Mouse (Mus musculus) left cerebral cortex, adult 2 months (tissue): ENCODE data around the gene Vwa7. TPM values are rescaled to one million over a fixed set of nuclear protein-coding genes. Genes with fewer than 3 reads are reported as not detected.

Experiments used
- DNase-seq, 2 experiments: peaks; one replicate each; pipeline ENCODE4 v3.0.0; 2021 to 2022; ENCODE audit warnings: low spot score in 2 of 2, mixed read lengths in 1 of 2; ENCODE audit errors: extremely low spot score in 1 of 2
- H3K27ac ChIP-seq: fragments of 200-600 bp; 2 replicates; pipeline ENCODE4 v1.8.1; 2022
- H3K4me3 ChIP-seq: fragments of 200-600 bp; 2 replicates; pipeline ENCODE4 v1.8.1; 2022
- CTCF ChIP-seq: fragments of 200-600 bp; IDR thresholded peaks from 2 replicates; pipeline ENCODE4 v1.8.1; 2022; ENCODE audit warnings: antibody characterized with exemption, mild to moderate bottlenecking, moderate library complexity
- intact Hi-C: fragments of 180-260 bp; cut with DNase I; formaldehyde crosslinking; loops from one replicate; pipeline ENCODE4 v1.15.1; 2025
- total RNA-seq, 2 experiments: library from RNA; stranded (reverse); gene quantifications; 2 replicates each; pipeline ENCODE4 v1.2.3; 2021

The Vwa7 gene
- total RNA-seq, 2 experiments from 2014 or later = 0.40 to 0.43 TPM

DNA sequence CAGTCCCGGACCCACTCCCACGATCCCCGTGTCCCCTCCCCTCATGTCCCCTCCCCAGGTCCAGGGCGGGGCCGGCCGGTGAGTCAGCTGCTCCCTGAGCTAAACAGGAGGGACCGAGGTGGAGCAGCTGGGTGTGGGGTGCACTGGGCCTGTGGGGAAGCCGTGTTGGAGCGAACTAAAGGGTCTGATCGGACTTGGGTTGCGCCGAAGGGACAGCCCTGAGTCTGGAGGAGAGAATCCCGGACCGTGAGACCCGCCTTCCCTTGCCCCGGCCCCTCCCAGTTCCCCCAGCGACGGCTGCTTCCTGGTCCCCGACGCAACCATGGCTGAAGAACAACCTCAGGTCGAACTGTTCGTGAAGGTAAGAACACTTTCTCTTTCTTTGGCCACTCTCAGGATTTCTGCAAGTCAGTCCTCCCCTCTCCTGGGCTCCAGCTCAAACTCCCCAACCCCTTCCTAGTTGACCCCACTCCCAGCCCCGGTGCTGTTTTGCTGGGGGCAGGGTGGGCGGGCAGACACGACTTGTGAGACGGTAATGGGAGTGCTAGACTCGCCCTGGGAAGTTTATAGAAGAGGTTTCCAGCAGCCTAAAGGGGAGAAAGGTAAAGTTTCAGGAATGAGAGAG is 33.9 kb downstream of the Vwa7 start:
- intact Hi-C loops = no loop called here
- no peak for TF ChIP-seq CTCF
- H3K4me3 ChIP-seq = peak overlapping the region; percentile 47
- no peak for DNase-seq
- H3K27ac ChIP-seq = peak overlapping the region; percentile 70

DNA sequence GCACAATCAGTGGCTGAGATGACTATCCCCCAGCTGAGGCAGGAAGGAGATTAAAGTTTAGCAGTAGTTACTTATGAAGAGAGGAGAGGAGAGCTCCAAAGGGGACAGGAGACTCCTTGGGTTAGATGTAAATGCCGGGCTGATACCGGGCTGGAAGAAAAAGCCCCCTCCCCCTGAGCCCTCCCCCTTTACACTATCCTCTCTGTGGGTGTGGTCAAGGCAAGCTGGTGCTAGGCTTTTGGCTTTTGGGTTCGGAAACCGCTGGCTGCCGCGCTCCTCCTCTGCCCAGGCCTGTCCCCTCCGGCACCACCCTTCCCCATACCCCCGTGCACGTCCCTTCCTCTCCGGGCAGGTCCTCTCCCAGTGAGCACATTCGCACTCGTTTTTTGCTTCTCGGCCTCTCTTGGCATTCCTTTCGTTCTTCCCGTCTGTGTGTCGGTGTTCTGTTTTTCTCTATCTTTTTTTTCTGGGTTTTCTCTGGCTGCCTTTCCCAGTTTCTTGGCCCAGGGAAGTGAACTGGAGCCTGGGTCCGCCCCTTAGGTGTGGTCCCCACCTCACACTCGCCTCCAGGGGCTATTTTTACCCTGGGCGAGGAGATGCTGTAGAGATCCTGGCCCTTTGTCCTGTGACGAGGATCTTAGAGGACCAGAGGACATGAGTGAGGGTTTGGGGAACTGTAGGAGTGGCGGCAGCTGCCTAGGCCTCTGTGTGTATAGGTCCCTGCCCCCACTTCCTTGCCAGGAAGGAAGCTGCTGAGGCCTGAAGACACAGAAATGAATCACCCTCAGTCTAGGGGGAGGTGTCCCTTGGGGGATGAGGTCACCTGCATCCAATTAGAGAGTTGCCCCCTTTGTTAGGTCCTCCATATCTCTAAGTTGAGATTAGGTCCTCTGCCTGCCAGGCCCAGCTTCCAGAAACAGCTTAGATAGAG is 35.0 kb downstream of the Vwa7 start:
- H3K4me3 ChIP-seq = peak overlapping the region; percentile 37
- DNase-seq = no peak
- intact Hi-C loops = no loop called here
- TF ChIP-seq CTCF = no peak
- H3K27ac ChIP-seq = peak overlapping the region; percentile 78

DNA sequence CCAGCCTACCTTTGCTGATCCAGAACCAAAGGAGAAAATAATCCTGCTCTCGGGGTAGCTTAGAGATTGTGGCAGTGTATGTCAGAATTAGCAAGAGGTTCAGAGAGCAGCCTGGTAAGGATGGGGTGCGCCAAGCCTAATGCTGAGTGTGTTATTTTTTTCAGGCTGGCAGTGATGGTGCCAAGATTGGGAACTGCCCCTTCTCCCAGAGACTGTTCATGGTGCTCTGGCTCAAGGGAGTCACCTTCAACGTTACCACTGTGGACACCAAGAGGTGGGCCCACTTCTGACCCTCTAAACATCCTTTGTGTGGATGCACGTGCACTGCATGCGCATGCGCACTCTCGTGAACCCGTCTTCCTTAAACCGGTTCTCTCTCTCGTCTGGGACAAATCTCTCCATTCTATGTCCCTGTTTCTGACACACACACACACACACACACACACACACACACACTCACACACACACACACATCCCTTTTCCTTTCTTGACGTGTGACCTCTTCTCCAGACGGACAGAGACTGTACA is 36.0 kb downstream of the Vwa7 start:
- intact Hi-C loops = no loop called here
- H3K27ac ChIP-seq = peak overlapping the region; percentile 78; the same call in 1 of the 2 replicates

DNA sequence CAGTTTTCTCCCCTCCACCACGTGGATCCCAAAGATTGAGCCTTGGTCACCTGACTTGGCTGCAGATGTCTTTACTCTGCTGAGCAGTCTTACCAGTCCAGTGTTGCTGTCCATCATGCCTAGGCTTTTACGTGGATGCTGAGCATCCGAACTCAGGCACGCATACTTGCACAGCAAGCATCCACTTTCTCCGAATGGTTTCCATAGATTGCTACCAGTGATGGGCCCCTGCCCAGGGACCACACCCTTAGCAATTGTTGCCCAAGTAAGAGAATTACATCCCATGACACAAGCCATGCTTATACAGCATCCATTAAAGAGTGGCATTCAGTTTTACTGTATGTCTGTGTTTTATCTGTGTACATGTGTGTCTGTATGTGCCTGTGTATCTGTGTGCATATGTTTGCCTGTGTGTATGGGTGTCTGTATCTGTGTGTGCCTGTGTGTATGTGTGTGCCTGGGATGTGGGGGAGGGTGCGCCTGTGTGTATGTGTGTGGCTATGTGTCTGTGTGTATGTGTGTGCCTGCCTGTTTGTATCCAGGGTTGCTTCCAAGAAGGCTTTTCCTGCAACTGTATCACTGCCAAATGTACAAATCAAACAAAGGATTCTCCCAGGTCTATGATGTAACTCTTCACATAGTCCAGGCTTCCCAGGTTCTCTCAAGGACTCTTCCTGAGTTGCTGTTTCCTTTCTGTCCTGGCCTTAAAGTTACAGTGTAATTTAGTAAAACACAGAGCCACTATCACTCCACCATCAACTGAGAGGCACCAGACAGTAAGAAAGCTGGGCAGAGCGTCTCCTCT is 39.5 kb downstream of the Vwa7 start:
- TF ChIP-seq CTCF = no peak
- H3K4me3 ChIP-seq = no peak overlapping the region
- intact Hi-C loops = no loop called here
- H3K27ac ChIP-seq = no peak overlapping the region
- no peak for DNase-seq

More for the DNA sequence above, 36.0 kb downstream of the Vwa7 start:
- TF ChIP-seq CTCF = no peak
- DNase-seq = no peak
- H3K4me3 ChIP-seq = no peak overlapping the region

DNA sequence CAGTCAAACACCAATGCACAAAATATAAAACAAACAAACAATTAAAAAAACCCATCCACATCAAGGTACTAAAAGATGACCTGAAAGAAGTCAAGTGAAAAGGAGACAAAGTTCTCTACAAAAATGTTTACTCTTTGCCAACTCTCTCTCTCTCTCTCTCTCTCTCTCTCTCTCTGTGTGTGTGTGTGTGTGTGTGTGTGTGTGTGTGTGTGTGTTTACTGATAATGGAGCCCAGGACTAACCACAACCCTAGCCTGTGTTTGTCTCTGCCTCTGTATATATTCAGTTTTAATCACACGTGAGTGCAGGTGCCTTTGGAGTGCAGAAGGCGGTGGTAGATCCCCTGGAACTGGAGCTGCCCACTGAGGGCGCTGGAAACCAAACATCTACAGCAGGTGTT is 40.7 kb downstream of the Vwa7 start:
- DNase-seq = no peak
- no peak overlapping the region for H3K27ac ChIP-seq
- no peak overlapping the region for H3K4me3 ChIP-seq
- no peak for TF ChIP-seq CTCF
- intact Hi-C loops = no loop called here

DNA sequence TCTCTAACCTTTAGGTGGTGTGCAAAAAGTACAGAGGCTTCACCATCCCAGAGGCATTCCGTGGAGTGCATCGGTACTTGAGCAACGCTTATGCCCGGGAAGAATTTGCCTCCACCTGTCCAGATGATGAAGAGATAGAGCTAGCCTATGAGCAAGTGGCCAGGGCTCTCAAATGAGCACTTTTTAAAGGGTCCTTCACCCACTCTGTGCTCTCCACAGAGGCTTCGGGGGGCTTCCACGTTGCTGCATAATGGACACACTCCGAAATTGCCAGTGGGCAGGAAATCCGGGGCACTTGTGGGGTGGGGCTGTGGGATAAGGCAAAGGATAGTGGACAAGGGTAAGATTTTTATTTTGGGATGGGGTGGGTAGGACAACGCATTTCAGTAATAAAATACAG is 41.9 kb downstream of the Vwa7 start:
- intact Hi-C loops = no loop called here
- DNase-seq = no peak
- no peak overlapping the region for H3K4me3 ChIP-seq
- H3K27ac ChIP-seq = no peak overlapping the region
- no peak for TF ChIP-seq CTCF

DNA sequence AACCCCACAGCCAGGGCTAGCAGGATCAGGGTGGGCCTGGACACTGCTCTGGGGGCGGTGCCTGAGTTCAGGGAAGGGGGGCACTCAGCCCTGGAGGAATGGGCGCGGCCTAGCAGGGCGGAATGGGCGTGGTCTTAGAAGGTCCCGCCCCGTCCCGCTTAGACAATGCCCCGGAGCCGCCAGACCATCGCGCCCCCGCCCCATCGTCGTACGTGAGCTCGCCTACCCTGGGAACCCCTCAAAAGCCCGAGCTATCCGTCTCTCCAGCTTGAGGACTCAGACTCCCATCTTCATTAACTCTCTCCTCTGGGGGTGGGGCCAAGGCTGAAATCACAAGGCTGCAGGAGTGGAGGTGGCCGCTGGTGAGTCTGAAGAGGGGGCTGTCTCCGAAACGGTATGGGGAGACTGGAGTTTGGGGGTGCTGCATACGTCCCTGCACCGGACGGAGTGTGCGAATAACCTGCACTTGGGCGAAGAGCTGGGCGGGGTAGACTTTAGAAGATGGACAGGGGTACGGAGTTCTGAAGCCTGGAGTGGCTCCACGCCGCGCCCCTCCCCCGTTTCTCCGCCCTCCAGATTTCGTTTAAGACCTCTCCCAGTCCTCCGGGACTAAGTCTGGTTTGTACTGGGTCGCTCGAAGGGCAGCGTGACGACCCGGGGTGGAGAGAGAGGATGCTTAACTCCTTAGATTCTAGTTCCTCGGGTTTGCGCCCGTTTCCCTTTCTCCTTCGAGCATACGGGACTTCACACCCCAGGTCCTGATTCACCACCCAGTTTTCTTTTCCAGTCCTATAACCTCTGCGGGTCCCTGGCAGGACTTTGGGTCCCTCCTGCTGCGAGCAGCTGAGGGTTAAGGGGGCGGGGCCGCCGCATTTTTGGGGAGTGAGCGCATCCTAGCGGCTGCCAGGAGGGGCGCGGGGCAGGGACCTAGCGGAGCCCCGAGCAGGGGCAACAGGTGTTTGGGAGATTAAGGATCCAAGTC is 42.8 kb downstream of the Vwa7 start, which contains the start of gene Ddah2:
Ddah2 (plus strand) TSS at position 125 of the 982 bp plus-strand sequence.
- H3K4me3 ChIP-seq = peak within 1 kb of the TSS; percentile 65
- DNase-seq = peak; percentile 69
- intact Hi-C loops = loop anchor here (1.0 kb wide), 1 partner anchor 38 kb away; no protein-coding TSS in a partner anchor
- peak within 1 kb of the TSS; percentile 71 for H3K27ac ChIP-seq
- TF ChIP-seq CTCF = peak; percentile 70

DNA sequence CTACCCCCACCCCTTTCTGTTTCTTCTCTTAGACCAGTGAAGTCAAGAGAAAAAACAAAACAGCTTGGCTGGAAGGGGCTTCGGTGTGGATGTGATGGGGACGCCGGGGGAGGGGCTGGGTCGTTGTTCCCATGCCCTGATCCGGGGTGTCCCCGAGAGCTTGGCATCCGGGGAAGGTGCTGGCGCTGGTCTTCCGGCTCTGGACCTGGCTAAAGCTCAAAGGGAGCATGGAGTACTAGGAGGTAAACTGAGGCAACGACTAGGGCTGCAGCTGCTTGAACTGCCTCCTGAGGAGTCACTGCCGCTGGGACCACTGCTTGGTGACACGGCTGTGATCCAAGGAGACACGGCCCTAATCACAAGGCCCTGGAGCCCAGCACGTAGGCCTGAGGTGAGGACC is 43.7 kb downstream of the Vwa7 start:
- DNase-seq = no peak
- TF ChIP-seq CTCF = no peak
- Histone ChIP-seq H3K27ac (no peak overlapping the region), H3K4me3 (peak overlapping the region; percentile 65)
- intact Hi-C loops = no loop called here

DNA sequence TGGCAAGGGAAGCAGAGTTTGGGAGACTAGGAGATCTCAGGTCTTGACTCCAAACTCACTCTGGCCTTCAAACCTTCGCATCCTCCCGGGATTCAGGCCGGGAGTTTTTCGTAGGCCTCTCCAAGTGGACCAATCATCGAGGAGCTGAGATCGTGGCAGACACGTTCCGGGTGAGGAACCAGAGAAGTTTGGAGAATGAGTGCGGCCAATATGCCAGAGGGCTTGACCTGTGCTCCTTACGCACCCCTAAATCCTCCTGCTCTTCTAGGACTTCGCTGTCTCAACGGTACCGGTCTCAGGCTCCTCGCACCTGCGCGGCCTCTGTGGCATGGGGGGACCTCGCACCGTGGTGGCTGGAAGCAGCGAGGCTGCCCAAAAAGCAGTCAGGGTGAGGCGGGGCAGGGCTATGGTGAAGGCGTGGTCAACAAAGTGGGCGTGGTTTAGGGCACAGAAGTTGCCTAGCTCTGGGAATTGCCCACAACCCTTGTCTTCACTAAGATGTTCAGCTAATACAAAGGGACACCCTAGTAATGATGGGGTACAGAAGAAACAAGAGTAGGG is 44.4 kb downstream of the Vwa7 start:
- no peak for TF ChIP-seq CTCF

DNA sequence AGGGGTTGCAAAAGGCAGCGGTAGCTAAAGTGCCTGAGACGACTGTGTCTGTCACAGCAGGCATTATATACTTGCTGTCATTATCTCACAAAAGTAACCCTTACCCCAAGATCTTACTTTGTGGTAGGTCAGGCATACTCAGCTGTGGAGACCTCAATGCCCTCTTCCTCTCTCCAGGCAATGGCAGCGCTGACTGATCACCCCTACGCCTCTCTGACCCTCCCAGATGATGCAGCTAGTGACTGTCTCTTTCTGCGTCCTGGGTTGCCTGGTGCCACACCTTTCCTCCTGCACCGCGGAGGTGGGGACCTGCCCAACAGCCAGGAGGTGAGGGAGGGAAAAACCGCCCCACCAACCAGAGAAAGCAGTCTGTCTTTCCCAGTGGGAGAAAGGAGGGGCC is 44.9 kb downstream of the Vwa7 start:
- no peak for DNase-seq
- intact Hi-C loops = no loop called here
- H3K4me3 ChIP-seq = no peak overlapping the region
- no peak overlapping the region for H3K27ac ChIP-seq
- no peak for TF ChIP-seq CTCF

More for the DNA sequence above, 44.4 kb downstream of the Vwa7 start:
- intact Hi-C loops = no loop called here
- H3K27ac ChIP-seq = no peak overlapping the region
- no peak overlapping the region for H3K4me3 ChIP-seq
- DNase-seq = no peak
